ENCODE assay signal across 17 mouse cellular contexts in the genomic region with DNA sequence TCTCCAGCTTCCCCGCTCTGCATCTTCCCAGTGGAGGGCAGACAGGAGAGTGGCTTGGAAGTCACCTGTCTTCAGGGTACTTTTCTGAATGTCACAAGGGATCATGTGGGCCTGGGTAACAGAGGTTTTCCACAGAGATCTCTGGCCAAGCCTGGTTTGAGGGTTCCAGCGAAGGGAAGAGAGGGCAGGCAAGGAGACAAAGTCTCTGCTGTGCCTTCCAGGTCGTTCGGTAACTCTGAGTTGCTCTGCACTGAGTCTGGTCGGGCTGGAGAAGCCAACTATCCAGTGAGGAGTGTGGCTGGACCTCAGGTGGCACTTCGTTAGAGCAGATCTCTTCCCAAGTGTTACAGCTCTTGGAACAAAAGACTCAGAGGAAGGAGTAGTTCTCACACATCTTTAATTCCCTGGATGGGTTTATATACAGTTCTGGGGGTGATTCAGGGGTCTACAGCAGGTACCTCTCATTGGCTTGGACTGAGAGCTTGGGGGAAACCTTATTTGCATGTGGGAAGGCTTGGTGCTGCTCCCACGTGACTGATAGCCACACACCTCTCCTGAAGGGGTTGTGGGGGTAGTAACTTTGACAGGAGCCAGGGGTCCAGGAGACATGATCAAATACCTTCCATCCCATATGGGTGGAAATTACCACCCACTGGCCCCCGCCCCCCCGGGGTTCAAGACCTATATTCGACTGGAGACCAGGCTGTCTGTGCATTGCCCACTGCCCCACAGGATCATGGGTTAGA.
A peak's percentile ranks its signal among the peaks of the same experiment; 100 is the strongest.
DNase-seq lines count a peak whose midpoint lies in the region; ATAC-seq and TF ChIP-seq lines count a peak whose summit lies in the region.
"Had no signal": no experiment of that assay in that cellular context is flagged by ENCODE, and none has a peak within 500 bp of the region (broad histone marks: within the 10 kb centered on the region; RNA-seq: fewer than 3 reads in every experiment).

No protein-coding gene starts in this region.

- no peak for ATAC-seq in forebrain, postnatal 0 days
- ATAC-seq in midbrain, embryonic 13.5 days = no peak
- no peak for ATAC-seq in midbrain, embryonic 14.5 days (ENCODE audit: low FRiP score, low TSS enrichment)
- ATAC-seq in forebrain, embryonic 16.5 days = no peak
- no peak for ATAC-seq in activated CD4-positive, CD25-positive, alpha-beta regulatory T cell, adult 4 months

- TF ChIP-seq CTCF in forebrain, postnatal 0 days (IDR thresholded peaks at IDR 0.05; ENCODE audit: low read depth) = no peak
- no peak for TF ChIP-seq CTCF in layer of hippocampus, adult 2 months (conservative IDR thresholded peaks at IDR 0.05)

- peaks cover 50% of the 10 kb centered on the region for H3K4me1 ChIP-seq in forebrain, embryonic 10.5 days
- peaks cover 28% of the 10 kb centered on the region for H3K4me1 ChIP-seq in forebrain, postnatal 0 days (ENCODE audit: insufficient read depth)
- peaks cover 47% of the 10 kb centered on the region for H3K4me1 ChIP-seq in midbrain, embryonic 13.5 days (replicated peaks)
- peaks cover 37% of the 10 kb centered on the region for H3K4me1 ChIP-seq in midbrain, embryonic 14.5 days (ENCODE audit: control insufficient read depth, insufficient read depth, low read length)
- H3K4me1 ChIP-seq in forebrain, embryonic 16.5 days (replicated peaks; ENCODE audit: control insufficient read depth, insufficient read depth, low read length) = peaks cover 42% of the 10 kb centered on the region

- 85% methylated on average over 10 of the region's 10 CpGs for WGBS in forebrain, embryonic 10.5 days
- 83% methylated on average over 10 of the region's 10 CpGs for WGBS in forebrain, postnatal 0 days
- 86% methylated on average over 10 of the region's 10 CpGs for WGBS in midbrain, embryonic 13.5 days
- WGBS in midbrain, embryonic 14.5 days = 83% methylated on average over 10 of the region's 10 CpGs
- WGBS in forebrain, embryonic 16.5 days = 83% methylated on average over 10 of the region's 10 CpGs

- H3K27ac ChIP-seq in forebrain, embryonic 10.5 days = 0 out of 2 replicates have a peak overlapping the region, but pooled peaks have one; percentile 80
- no peak overlapping the region; the same call in 1 of the 2 replicates for H3K27ac ChIP-seq in forebrain, postnatal 0 days (ENCODE audit: low read depth, low read length)
- H3K27ac ChIP-seq in layer of hippocampus, adult 2 months = peak overlapping the region; percentile 80; the same call in 1 of the 2 replicates
- H3K27ac ChIP-seq in midbrain, embryonic 13.5 days = 0 out of 2 replicates have a peak overlapping the region, but pooled peaks have one; percentile 84
- no peak overlapping the region; the same call in 1 of the 2 replicates for H3K27ac ChIP-seq in midbrain, embryonic 14.5 days (replicated peaks; ENCODE audit: low read depth, low read length)
- H3K27ac ChIP-seq in forebrain, embryonic 16.5 days (ENCODE audit: low read length) = peak overlapping the region; percentile 85
- H3K27ac ChIP-seq: limb, embryonic 13.5 days had no signal

- H3K4me3 ChIP-seq in forebrain, embryonic 10.5 days = no peak overlapping the region
- no peak overlapping the region for H3K4me3 ChIP-seq in forebrain, postnatal 0 days (ENCODE audit: low read depth, low read length)
- H3K4me3 ChIP-seq in layer of hippocampus, adult 2 months = no peak overlapping the region
- no peak overlapping the region for H3K4me3 ChIP-seq in midbrain, embryonic 13.5 days (replicated peaks)
- H3K4me3 ChIP-seq in midbrain, embryonic 14.5 days (replicated peaks; ENCODE audit: low read depth, low read length) = no peak overlapping the region
- no peak overlapping the region for H3K4me3 ChIP-seq in forebrain, embryonic 16.5 days (replicated peaks; ENCODE audit: low read length)
- H3K4me3 ChIP-seq: heart, embryonic 13.5 days; limb, embryonic 13.5 days had no signal

- H3K36me3 ChIP-seq in forebrain, embryonic 10.5 days (replicated peaks) = no peaks in the 10 kb centered on the region
- H3K36me3 ChIP-seq in forebrain, postnatal 0 days (ENCODE audit: insufficient read depth) = no peaks in the 10 kb centered on the region
- H3K36me3 ChIP-seq in midbrain, embryonic 13.5 days = no peaks in the 10 kb centered on the region
- H3K36me3 ChIP-seq in midbrain, embryonic 14.5 days (ENCODE audit: control insufficient read depth, insufficient read depth, low read length) = no peaks in the 10 kb centered on the region
- H3K36me3 ChIP-seq in forebrain, embryonic 16.5 days (ENCODE audit: control insufficient read depth, insufficient read depth) = no peaks in the 10 kb centered on the region
- H3K36me3 ChIP-seq: heart, embryonic 13.5 days; limb, embryonic 13.5 days had no signal

- peaks cover 5% of the 10 kb centered on the region; the same call in 1 of the 2 replicates for H3K27me3 ChIP-seq in forebrain, embryonic 10.5 days (ENCODE audit: poor library complexity, severe bottlenecking)
- H3K27me3 ChIP-seq in forebrain, postnatal 0 days (ENCODE audit: insufficient read depth, low read length) = no peaks in the 10 kb centered on the region
- H3K27me3 ChIP-seq in midbrain, embryonic 13.5 days = no peaks in the 10 kb centered on the region
- H3K27me3 ChIP-seq in midbrain, embryonic 14.5 days (ENCODE audit: control insufficient read depth, insufficient read depth, low read length) = no peaks in the 10 kb centered on the region
- no peaks in the 10 kb centered on the region for H3K27me3 ChIP-seq in forebrain, embryonic 16.5 days (replicated peaks; ENCODE audit: control insufficient read depth, insufficient read depth, low read length)
- H3K27me3 ChIP-seq: heart, embryonic 13.5 days; limb, embryonic 13.5 days; megakaryocyte, embryonic 14.5 days had no signal

- no peak overlapping the region for H3K9ac ChIP-seq in forebrain, postnatal 0 days
- no peak overlapping the region for H3K9ac ChIP-seq in midbrain, embryonic 13.5 days (replicated peaks)
- H3K9ac ChIP-seq in midbrain, embryonic 14.5 days (replicated peaks; ENCODE audit: low read length) = no peak overlapping the region
- no peak overlapping the region for H3K9ac ChIP-seq in forebrain, embryonic 16.5 days (replicated peaks; ENCODE audit: low read depth, low read length)
- H3K9ac ChIP-seq: limb, embryonic 13.5 days had no signal

- no peaks in the 10 kb centered on the region for H3K9me3 ChIP-seq in forebrain, embryonic 10.5 days
- H3K9me3 ChIP-seq in forebrain, postnatal 0 days (ENCODE audit: low read length) = no peaks in the 10 kb centered on the region
- no peaks in the 10 kb centered on the region for H3K9me3 ChIP-seq in midbrain, embryonic 13.5 days
- no peaks in the 10 kb centered on the region for H3K9me3 ChIP-seq in midbrain, embryonic 14.5 days (ENCODE audit: control insufficient read depth, low read length)
- H3K9me3 ChIP-seq in forebrain, embryonic 16.5 days (ENCODE audit: control insufficient read depth, low read length) = no peaks in the 10 kb centered on the region
- H3K9me3 ChIP-seq: heart, embryonic 13.5 days; limb, embryonic 13.5 days had no signal

- no peak overlapping the region for H3K4me2 ChIP-seq in forebrain, postnatal 0 days (ENCODE audit: low read depth)
- H3K4me2 ChIP-seq in midbrain, embryonic 13.5 days (replicated peaks) = no peak overlapping the region
- H3K4me2 ChIP-seq in midbrain, embryonic 14.5 days (ENCODE audit: low read length) = no peak overlapping the region
- H3K4me2 ChIP-seq in forebrain, embryonic 16.5 days (ENCODE audit: low read length) = no peak overlapping the region
- H3K4me2 ChIP-seq: heart, embryonic 13.5 days; limb, embryonic 13.5 days had no signal

- no peak for DNase-seq in forebrain, embryonic 10.5 days (ENCODE audit: extremely low spot score, low spot score)
- no peak for DNase-seq in forebrain, postnatal 0 days
- no peak for DNase-seq in layer of hippocampus, adult 2 months (ENCODE audit: low spot score in 2 of 2)
- no peak for DNase-seq in layer of hippocampus, postnatal 10 days (ENCODE audit: low spot score in 2 of 2)
- DNase-seq in midbrain, embryonic 14.5 days = no peak
- DNase-seq: adrenal gland, adult 2 months; cerebellum, adult 9-11 months; gastrocnemius, postnatal 36 days; kidney, adult 2 months; kidney, postnatal 14 days; right cerebral cortex, postnatal 4 days had no signal

Comparison
In these comparisons a context has a peak if more than half of its experiments do, and no peak if none do; other contexts are left out.
1. H3K27ac ChIP-seq: peak in forebrain, embryonic 10.5 days (single experiment), layer of hippocampus, adult 2 months (single experiment), midbrain, embryonic 13.5 days (single experiment) and forebrain, embryonic 16.5 days (single experiment); none in forebrain, postnatal 0 days (single experiment) and midbrain, embryonic 14.5 days (single experiment).